Mouse (Mus musculus) frontal cortex, adult 2 months (tissue): ENCODE measurements around the gene Gpr63. TPM values are rescaled to one million over a fixed set of nuclear protein-coding genes. Genes with fewer than 3 reads are reported as not detected.
"Not testable (repeated sequence)": the region's sequence is repeated elsewhere in the genome, so short reads cannot be mapped to it uniquely, and the experiment has no call there.

Experiments
- DNase-seq, 2 experiments: peaks; one replicate each; pipeline ENCODE4 v3.0.0; 2022; ENCODE audit warnings: low spot score in 1 of 2; ENCODE audit errors: extremely low spot score in 1 of 2
- polyA plus RNA-seq: library from polyadenylated mRNA; depleted of rRNA; stranded (reverse); fragments of >200 nt; gene quantifications from 2 replicates; pipeline ENCODE4 v1.2.3, GENCODE M21; 2012; rRNA removed

Gene Gpr63
- polyA plus RNA-seq, 1 experiment: 10.3 TPM

GRCm38 (mm10) chr4:25055541-25055940 lies 89.3 kb downstream of the Gpr63 start:
- not testable (repeated sequence) for DNase-seq

Other genes with a start within 250 kb of the Gpr63 start
- 6.7 and 8.3 TPM in 2 replicates for gene Klhl32, start 115.3 kb upstream of the Gpr63 start, polyA plus RNA-seq
- gene Ndufaf4, start 68.3 kb upstream of the Gpr63 start, polyA plus RNA-seq: 21.7 and 22.3 TPM in 2 replicates